Mouse (Mus musculus) spleen, adult 18-20 months (tissue): Measurements from ENCODE around the gene Otud7a.
"Not testable (repeated sequence)": the region's sequence is repeated elsewhere in the genome, so short reads cannot be mapped to it uniquely, and the experiment has no call there.

Experiments
- DNase-seq, 2 experiments: peaks; one replicate each; pipeline ENCODE4 v3.0.0; 2022; ENCODE audit warnings: mixed read lengths in 2 of 2

The Otud7a gene

DNA sequence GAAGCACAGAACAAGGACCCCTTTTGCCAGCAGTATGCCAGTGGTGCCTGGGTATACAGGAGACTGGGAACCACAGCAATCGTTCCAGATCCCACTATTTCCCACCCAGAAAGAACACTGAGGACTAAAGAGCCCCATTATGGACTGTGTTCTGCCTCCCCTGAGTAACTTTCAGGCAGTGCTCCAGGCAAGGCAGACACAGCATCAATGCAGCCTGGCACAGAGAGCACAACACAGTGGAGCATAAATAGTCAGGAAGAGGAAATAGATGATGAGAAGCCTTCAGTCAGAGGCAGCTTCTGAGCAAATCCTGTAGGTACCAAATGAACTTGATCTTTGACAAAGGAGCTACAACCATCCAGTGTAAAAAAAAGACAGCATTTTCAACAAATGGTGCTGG is 115.1 kb downstream of the Otud7a start:
- no peak for DNase-seq

DNA sequence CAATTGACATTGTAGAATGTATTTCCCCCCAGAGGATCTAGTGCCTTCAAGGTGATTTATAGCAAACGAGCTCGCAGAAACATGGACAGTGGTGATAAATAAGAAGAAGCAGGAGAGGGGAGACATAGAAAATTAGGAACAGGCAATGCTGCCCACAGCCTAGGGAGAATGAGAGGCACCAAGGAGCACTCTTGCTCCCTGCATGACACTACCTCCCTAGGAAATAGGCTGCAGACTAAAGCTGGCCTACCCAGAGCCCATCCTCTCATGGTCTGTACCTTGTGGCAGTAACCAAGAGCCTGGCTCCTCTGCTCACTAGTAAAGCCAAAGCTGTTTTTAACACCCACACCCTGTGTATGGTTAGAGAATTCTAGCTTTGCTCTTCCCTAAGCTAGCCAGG is 138.8 kb downstream of the Otud7a start:
- no peak for DNase-seq

DNA sequence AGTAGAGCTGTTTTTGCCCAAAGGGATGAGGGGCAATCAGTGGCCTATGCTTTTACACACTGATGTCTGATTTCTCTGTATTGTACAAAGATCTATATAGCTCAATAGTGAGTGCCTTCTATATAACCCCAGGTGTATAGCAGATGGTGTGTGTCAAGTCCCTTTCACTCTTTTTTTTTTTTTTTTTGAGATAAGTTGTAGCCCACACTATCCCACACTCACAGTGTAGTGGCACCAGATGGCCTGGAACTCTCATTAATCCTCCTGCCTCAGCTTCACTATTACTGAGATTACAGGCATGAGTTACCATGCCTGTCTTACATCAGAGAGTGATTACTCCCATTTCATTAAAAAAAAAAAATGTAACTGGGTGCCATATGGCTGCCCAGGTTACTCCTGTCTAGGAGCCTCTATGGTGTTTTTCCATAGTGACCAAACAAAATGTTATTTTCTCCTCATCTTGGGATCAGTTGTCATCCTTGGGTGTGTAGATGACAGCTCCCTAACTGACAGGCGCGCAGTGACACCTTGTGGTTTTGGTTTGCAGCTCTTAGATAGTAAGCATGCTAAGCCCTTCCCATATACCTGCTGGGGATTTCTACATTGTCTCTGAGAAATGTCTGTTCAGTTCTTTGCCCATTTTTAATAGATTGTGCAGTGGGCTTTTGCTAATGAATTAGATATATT is 141.8 kb downstream of the Otud7a start:
- no peak for DNase-seq

DNA sequence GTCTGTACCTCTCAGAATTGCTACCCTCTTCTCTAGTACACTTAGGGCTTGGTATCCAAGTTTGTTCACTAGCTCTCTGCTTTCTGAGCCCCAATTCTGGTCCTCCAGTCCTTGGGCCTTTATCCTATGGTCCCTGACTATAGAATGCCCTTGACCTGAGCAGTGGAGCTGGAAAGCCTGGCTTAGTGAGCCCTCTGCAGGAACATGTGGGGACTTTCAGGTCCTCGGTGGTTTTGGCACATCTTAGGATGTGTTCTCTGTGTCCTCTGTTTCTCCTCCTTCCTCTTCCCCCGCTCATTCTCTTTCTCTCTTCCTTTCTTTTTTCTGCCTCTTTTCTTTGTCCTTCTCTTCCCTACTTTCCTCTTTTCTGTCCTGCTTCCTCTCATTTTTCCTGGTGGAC is 145.8 kb downstream of the Otud7a start:
- no peak for DNase-seq

DNA sequence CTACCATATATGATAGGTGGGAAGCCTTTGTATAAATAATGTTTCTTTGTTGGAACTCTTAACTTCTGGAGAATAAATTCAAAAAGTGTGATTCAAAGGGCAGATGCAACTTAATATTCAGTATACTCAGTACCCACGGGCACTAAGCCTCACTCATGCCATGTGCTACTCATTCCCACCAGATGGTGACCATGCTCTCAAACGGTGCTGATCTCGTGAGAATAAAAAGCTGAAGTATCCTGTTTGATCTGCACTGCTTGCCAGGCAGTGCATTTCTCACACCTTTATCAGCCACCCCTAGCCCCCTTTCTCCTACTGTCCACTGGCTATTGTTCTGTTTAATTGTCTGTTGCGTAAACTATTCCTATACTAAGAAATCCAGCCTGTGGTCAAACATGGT is 146.8 kb downstream of the Otud7a start:
- DNase-seq = no peak

DNA sequence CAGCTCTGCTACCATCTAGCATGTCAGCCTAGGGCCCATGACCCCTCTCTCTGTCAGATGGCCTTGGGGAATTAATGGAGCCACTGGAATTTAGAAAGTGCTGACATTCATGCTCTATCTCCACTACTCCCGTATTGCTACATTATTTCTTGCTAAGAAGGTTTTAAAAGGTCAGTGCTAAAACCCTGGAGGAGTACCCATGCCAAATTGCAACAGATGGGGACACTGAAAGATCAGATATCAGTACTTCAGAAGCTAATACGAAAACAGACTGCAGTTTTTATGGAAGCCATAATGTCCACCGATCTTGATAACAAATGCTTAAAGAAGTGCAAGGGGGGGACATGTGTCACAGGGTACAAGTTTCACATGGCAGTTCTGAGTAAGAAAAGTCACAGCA is 147.5 kb downstream of the Otud7a start:
- no peak for DNase-seq

DNA sequence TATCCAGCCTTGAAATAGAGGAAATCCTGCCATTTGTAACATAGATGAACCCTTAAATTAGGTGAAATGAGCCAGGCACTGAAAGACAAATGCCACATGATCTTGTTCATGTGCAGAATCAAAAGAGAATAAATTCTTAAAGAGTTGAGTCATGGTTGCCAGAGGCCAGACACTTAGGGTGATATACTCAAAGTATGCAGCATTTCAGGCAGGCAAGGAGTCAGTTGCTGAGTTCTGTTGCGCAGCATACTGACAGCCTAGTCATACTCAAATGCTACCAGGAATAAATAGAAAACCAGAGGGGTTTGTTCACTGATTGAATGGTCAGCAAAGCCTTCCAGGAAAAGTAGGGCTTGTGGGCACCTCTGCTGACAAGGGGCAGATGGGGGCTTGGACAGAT is 160.3 kb downstream of the Otud7a start:
- DNase-seq = no peak

DNA sequence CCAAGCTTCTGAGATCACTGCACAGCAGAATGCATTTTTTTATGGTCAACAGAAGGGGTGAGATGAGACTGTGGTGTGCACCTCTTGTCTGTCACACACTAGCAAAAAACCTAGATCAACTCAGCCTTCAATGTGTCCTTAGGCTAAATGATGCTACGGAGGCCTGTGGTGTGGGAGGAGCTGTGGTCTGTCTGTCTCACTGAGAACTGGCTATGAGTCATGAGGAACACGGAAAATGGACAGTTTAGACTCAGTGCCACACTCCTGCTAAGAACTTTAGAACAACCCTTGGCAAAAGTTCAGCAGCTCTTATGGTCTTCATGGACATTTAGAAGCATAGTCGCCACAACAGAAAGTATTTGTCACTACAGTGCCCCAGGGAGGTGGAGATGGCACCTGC is 172.5 kb downstream of the Otud7a start:
- no peak for DNase-seq

DNA sequence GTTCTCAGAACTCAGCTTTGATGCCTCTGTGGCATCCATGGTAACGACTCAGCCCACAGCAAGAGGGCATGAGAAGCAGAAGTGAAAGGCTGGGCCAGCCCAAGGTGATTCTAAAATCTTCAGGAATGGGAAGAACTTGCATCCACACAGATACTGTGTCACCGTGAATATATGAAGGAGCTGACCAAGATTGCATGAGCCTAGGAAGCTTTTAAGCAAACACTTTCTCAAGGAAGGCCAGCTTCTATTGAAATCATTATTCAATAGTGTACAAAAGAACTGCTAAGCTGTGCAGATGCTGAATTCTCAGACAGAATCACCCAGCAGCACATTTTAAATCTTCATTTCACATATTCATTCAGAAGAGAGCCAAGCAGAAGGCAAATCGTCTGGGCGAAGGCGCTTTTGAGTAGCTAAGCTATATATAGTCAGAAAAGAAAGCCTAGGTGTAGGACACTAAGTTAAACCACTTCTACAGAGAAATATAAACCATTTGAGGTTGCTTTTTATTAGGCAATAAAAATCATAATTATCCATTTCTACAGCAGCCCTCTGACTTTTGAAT is 176.3 kb downstream of the Otud7a start:
- DNase-seq = no peak

DNA sequence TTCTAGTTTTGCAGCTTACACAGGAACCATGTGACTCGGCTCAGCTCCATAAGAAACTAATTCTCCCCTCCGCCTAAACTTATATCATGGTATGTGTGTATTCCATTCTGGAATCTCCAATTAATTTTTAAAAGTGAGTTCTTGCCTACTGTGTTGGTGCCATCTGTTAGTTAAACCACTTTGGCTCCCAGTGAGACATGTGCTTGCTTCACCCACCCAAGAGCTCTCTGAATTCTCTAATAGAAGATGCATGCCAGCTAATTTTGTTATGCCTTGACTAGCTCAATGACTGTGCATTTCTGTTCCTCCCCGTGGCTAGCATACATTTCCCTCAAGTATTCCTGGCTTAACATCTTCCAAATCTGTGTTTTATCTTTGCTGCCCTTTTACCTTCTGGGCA is 193.1 kb downstream of the Otud7a start:
- DNase-seq = no peak

DNA sequence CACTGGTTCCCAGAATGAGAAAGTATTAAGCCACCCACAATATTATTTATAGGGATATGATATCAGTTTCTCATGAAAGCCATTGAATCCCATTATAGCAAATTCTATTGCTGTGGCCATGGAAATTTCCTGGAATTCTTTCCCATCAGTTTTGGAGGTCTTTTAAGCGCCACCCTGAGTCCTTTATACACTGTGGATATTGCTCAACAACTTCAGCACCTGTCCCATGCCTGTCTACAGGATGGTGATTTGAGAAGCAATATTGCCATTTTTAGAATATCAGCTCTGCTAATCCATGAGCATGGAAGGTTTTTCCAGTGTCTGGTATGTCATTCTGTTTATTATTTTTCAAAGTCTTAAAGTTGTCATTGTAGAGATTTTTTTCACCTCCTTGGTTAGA is 199.5 kb downstream of the Otud7a start:
- DNase-seq = no peak

DNA sequence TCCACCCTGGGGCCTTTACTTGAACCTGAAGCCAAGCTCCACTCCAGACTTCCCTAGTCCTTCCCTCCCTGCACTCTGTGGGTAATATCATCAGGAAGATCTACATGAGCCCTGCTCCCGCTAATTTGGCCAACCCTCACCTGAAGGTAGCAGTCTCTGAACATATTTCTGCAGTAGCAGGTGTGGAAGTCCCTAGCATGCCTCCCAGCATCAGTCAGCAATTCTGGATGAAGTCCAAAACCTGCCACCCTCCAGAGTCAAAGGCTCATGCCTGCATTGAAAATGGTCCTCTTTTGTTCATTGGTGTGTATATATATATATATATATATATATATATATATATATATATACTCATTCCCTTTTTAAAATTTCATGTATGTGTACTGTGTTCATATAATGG is 202.6 kb downstream of the Otud7a start:
- DNase-seq = no peak

DNA sequence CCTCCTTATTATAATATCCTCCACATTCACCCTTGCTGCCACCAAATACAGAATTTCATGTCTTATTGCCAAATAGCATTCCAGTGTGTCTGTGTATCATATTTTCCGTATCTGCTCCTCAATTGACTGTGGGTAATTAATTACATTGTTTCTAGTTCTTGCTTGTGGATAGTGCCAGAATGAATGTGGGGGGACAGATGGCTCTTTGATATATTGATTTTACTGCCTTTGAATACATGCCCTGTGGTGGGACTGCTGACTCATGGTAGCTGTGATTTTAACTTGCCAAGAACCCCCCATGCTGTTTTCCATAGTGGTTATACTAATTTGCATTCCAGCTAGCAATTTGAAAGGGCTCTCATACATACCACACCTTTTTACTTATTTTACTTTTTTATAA is 215.7 kb downstream of the Otud7a start:
- DNase-seq = no peak

DNA sequence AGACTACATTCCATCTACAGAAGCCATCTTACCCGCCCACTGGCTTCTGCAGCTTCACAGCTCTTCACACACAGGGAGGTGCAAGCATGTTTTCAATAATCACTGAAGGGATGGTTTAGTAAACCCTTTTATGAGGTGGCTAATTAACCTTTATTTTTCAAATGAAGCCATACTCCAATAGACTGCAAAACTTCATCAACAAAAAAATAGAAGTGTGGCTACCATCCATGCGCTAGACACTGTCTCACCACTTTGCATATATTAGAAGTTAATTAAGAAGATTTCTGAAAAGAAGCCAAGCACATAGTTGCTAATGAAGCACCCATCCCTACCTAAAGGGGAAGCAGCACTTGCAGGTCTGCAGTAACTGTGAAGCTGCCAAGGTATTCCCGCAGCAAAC is 218.2 kb downstream of the Otud7a start:
- DNase-seq = no peak

DNA sequence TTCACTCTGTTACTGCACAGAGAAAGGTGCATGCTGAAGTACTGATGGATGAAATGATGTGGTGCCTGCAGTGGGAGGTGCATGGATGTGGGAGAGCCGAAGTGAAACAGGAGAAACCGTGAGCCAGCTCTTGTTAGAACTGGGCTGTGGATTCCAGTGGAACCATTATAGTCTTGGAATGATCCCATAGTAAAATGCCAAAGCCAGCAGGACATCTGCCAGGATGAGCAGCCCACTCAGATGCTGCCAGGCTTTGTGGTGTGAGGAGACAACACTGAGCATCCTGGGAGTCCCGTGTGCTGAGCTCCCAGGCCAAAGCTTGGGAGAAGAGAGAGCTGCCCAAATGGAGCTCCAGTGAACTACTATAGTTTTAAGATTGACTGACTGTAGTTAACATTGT is 220.9 kb downstream of the Otud7a start:
- no peak for DNase-seq

DNA sequence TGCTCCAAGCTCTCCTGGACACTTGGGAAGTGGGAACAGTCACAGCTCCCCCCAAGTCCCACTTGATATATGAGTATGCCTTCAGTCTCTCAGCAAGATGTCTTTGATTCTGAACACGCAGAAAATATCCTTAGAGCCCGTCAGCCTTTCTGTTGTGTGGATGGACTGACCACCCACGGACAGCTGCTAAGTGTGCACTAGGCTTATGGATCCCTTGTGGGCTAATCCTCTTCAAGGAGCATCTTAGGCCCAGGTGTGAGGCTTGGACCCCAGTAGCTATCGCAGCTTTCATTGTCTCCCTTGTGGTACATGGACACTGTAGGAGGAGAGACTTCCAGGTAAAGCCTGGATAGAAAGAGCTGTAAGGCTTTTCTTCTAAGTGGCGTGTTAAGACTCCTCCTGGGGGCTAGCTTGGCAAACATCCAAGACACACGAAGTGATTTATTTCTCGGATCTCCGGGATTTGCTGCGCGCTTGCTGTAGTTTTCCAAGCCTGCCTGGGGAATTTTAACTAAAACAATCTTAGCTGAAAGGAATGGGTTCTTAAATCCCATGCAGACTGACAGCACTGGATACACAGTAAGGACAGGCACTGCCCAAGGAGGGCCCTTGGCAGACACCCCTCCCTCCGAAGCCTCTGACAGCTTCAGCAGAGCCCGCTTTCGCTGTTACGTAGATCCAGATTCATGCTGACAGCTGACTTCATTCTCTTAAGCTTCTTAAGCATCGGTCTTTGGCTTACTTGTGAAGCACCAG is 223.6 kb downstream of the Otud7a start:
- no peak for DNase-seq

DNA sequence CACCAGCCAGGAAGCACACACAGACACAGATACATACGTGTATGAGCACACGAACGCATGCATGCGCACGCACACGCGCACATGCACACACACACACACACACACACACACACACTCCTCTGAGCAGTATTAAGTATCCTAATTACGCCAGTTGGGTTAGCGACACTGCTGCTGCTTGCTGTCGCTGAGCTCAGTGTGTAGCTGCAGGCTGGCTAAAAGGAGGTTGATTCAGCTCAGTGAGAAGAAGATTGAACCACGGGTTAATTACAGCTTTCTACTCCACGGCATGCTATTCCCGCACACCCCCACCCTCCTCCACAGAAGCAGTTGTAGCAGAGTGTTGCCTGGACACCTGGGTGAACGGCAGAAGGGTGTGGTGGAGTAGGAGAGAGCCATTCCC is 224.4 kb downstream of the Otud7a start:
- no peak for DNase-seq

DNA sequence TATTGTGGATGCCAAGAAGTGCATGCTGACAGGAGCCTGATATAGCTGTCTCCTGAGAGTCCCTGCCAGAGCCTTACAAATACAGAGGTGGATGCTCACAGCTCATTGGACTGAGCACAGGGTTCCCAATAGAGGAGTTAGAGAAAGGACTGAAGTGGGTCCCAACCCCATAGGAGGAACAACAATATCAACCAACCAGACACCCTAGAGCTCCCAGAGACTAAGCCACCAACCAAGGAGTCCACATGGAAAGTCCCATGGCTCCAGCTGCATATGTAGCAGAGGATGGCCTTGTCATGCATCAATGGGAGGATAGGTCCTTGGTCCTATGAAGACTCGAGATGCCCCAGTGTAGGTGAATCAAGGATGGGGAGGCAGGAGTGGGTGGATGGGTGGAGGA is 226.4 kb downstream of the Otud7a start:
- not testable (repeated sequence) for DNase-seq

DNA sequence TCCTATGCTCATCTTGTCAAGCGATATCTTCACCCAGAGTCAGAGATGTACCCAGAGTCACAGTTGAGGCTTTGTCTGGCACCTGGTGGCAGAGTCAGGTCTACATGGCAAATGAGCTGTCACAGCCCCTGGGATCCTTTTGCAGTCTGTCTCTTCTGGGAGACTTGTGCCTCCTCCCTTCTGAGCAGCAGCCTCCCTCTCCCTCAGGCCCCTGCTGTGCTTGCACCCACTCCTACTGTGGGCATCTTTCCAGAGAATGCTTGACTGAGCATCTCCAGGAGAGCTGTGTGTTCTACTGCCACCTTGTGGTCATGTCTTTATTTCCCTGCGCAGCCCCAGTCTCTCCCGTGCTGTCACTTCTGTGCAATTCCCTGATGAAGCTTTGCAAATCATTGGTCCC is 227.4 kb downstream of the Otud7a start:
- peak in 1 of 2 experiments; percentile 12 for DNase-seq

DNA sequence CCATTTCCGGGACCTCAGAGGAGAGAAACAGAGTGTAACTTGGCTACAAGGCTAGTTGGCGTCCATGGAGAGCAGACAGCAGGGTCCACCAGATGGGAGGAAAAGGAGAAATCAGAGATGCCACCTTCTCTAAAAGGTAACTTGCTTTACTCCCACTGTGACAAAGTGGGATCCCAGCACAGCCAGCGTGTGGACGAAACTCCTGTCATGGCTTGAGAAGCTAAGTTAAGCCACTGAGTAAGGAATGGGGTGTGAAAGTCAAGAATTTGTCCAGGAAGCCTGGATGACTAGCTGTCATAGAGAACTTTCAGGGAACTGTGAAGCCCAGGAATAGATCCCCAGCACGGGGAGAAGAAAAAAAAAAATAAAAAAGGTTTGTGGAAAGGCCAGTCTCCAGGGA is 232.1 kb downstream of the Otud7a start:
- no peak for DNase-seq

DNA sequence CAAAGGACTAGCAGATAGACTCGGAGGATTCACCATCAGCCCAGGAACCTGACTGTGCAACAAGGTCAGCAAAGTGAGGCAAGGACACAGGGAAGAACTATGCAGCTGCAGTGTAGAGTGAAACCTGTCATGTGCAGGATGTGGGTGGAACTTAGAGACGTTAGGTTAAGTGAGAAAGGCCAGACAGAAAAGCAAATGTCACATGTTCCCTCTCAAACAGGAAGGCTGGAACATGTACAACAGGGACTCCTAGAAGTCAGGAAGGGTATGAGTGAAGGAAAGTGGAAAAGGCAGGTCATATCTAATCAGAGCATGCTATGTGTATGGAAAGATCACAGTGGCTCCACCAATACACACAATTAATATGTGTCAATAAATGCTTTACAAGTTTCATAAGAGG is 232.6 kb downstream of the Otud7a start:
- no peak for DNase-seq

DNA sequence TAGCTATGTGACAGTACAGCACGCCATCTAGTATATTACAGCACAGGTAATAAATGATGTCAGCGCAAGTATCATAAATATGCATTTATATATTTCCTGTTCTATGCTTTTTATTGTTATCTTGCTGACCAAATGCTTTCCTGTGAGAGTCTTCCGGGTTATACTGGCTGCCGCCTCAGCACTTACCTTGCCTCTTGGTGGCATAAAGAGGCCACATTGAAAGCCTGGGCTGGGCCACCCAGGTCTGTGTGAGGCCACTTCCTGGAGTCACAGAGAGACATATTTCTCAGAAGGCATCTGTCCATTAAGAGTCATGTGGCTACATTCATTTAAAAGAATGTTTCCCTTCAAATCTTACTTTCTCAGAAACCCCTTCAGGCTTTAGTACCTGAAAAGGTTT is 242.5 kb downstream of the Otud7a start:
- DNase-seq = no peak

DNA sequence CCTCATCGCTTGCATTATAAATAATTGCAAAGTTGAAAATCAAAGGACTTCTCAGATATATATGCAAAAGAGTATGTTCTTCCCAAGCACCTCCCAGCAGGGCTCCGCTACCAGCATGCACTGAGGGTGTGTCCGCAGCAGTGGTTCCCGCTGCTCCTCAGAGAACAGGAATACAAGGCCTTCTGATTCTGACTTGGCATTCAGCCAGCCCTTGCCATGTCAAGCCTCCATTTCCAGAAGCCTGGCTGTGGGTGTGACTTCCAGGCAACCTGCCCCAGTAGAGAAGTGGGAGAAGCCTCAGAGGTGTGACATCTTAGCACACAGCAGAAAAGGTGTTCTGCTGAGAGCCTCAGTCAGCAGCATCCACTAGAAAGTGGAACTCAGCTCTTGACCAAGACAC is 253.4 kb downstream of the Otud7a start:
- no peak for DNase-seq

DNA sequence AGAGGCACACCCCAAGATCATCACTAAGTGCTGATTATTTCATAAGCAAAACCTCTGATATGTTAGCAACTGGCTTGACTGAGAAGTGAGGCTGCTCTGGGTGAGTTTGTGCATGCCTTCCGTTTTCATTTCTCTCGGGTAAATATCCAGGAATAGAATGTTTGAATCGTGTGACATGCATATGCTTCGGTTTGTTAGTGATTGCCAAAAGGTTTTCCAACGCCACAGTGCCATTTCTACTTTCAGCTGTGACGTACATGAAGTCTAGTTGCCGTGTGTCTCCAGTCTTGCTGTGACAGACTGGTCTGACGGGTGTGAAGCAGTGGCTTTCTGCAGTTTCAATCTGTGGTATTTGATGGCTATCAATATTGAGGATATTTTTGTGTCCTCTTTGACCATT is 273.4 kb downstream of the Otud7a start:
- no peak for DNase-seq
